Mouse (Mus musculus): Measurements from ENCODE around the gene Pou3f1.

DNA sequence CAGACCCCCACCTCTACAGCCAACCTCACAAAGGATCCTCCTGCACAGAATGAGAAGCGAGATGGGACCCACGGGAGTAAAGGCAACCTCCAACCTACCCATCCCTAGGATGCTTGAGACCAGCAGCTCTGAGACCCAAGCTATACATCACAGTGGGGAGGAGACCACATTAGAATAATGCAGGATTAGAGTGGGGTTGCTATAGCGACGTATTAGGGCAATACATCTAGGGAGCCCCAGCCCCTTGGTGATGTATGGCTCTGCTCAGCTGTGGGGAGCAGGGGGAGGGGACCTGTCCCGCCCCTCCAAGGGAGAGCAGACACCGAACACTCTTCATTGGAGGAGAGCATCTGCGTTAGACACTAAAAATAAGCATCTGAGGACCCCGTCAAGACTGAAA is 11.5 kb downstream of the Pou3f1 start:
- TF ChIP-seq CTCF (IDR thresholded peaks at IDR 0.05) (no peak), EP300 (IDR thresholded peaks at IDR 0.05) (no peak)
